Mouse (Mus musculus) liver, embryonic 14.5 days (tissue): ENCODE measurements around the gene Gm21973. TPM values are rescaled to one million over a fixed set of nuclear protein-coding genes. Genes with fewer than 3 reads are reported as not detected.

Source experiments
- ATAC-seq: fragments of 200-750 bp; cut with Nextera tagmentation; 2 replicates; pipeline ENCODE4 v1.8.0; 2017; ENCODE audit warnings: moderate number of reproducible peaks, mild to moderate bottlenecking, moderate library complexity; ENCODE audit not compliant: insufficient read depth
- DNase-seq, 3 experiments: peaks; one replicate each; pipeline ENCODE4 v3.0.0-alpha.2; 2012 to 2013; ENCODE audit warnings: low read depth in 3 of 3, low spot score in 3 of 3
- H3K27ac ChIP-seq: fragments of 300-500 bp; sonication (generic); 2 replicates; pipeline ENCODE4 v1.5.1; 2014; ENCODE audit warnings: moderate library complexity, mild to moderate bottlenecking, control low read depth, inconsistent platforms
- H3K27me3 ChIP-seq: fragments of 300-500 bp; sonication (generic); 2 replicates; pipeline ENCODE4 v1.6.1; 2014; ENCODE audit warnings: mild to moderate bottlenecking, low read length, moderate library complexity; ENCODE audit not compliant: control insufficient read depth, insufficient read depth
- H3K36me3 ChIP-seq: fragments of 300-500 bp; sonication (generic); replicated peaks from 2 replicates; pipeline ENCODE4 v1.6.1; 2014; ENCODE audit warnings: low read depth; ENCODE audit not compliant: control insufficient read depth, insufficient read depth
- H3K4me1 ChIP-seq, 2 experiments: fragments of 200-500 bp in 1 of 2; fragments of 300-500 bp in 1 of 2; sonication (generic) in 1 of 2; replicated peaks; 2 replicates each; pipeline ENCODE4 v1.6.1; 2012 to 2014; ENCODE audit warnings: antibody characterized with exemption in 1 of 2, inconsistent platforms in 1 of 2, low read length in 1 of 2; ENCODE audit not compliant: control insufficient read depth in 2 of 2, insufficient read depth in 2 of 2
- H3K4me2 ChIP-seq: fragments of 300-500 bp; sonication (generic); 2 replicates; pipeline ENCODE4 v1.6.1; 2014; ENCODE audit warnings: low read depth, mild to moderate bottlenecking, control low read depth, moderate library complexity
- H3K4me3 ChIP-seq, 2 experiments: fragments of 200-500 bp in 1 of 2; fragments of 300-500 bp in 1 of 2; sonication (generic) in 1 of 2; 2 replicates each; pipeline ENCODE4 v1.5.1; 2012 to 2014; ENCODE audit warnings: low read depth in 2 of 2, low read length in 2 of 2, mild to moderate bottlenecking in 2 of 2, control low read depth in 1 of 2, inconsistent platforms in 1 of 2, moderate library complexity in 1 of 2; ENCODE audit not compliant: insufficient read depth in 1 of 2
- H3K9ac ChIP-seq: fragments of 300-500 bp; sonication (generic); replicated peaks from 2 replicates; pipeline ENCODE4 v1.6.1; 2014; ENCODE audit warnings: mild to moderate bottlenecking, control low read depth, moderate library complexity
- H3K9me3 ChIP-seq: fragments of 300-500 bp; sonication (generic); 2 replicates; pipeline ENCODE4 v1.6.1; 2016; ENCODE audit warnings: low read length, mixed read lengths; ENCODE audit not compliant: control insufficient read depth
- CTCF ChIP-seq: IDR thresholded peaks from 2 replicates; pipeline ENCODE4 v1.5.1; 2016; ENCODE audit warnings: antibody characterized with exemption, low read depth, control low read depth
- EP300 ChIP-seq: IDR thresholded peaks from 2 replicates; pipeline ENCODE4 v1.6.1; 2016; ENCODE audit warnings: antibody characterized with exemption, low read depth
- WGBS: fragments of 180-500 bp; shearing (Covaris S2); extraction: QIAGEN DNeasy Blood & Tissue Kit; methylation state at CpG from one replicate; pipeline ENCODE4 v1.1.7; 2014; ENCODE audit not compliant: insufficient replicate concordance; 5-methylcytosine and 5-hydroxymethylcytosine counted together
- polyA plus RNA-seq, 2 experiments: library from polyadenylated mRNA; depleted of rRNA in 1 of 2; stranded (reverse) in 1 of 2; unstranded in 1 of 2; fragments of >200 nt; fragmentation: Nextera tagmentation in 1 of 2; extraction: Ambion mirVana in 1 of 2; gene quantifications; 2 replicates each; pipeline versions ENCODE4 v1.2.1 to v1.2.3; 2012 to 2014

The Gm21973 gene
- polyA plus RNA-seq, 2 experiments: not detected

DNA sequence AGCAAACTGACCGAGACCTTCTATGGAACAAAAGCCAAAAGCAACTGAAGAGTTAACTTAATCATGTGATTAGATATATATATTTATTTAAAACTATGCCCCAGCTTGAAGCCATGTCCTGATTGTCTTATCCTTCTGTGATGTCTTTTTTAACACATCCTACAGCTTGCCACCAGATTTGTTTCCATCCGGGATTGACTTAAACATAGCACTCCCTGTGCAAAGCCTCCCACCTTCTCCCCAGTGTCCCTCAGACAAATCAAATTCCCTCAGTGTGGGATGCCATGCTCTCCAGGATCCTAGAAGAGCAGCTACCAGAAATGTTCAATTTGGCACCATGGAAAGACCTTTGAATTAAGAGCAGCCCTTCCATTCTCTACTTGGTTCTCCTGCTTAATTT lies 85.7 kb downstream of the Gm21973 start:
- no peaks in the 10 kb centered on the region for H3K27me3 ChIP-seq
- WGBS: 60% methylated on average over 2 of the region's 2 CpGs
- no peaks in the 10 kb centered on the region for H3K4me1 ChIP-seq
- ATAC-seq (no peak), DNase-seq (no peak)
- H3K9me3 ChIP-seq: no peaks in the 10 kb centered on the region
- H3K4me3 ChIP-seq: no peak overlapping the region
- no peak overlapping the region for H3K9ac ChIP-seq
- no peaks in the 10 kb centered on the region for H3K36me3 ChIP-seq
- TF ChIP-seq CTCF (no peak), EP300 (no peak)
- no peak overlapping the region for H3K27ac ChIP-seq
- no peak overlapping the region for H3K4me2 ChIP-seq

DNA sequence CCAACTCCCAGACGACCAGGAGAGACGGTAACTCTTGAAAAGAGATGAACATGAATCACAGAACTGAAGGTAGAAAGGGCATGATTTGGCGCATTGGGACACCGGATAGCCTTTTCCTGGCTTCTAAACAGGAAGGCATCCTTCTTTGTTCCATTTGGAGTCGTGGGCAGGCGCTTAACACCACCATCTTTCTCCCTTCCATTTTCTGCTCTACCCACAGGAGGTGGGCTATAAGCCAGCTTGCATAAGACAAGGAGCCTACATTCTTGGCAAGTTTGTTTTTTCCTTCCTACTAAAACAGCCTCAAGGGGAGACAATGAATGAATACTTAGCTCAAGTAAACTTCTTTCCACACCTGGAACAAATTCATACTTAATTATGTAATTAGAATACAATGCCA lies 88.5 kb downstream of the Gm21973 start:
- Histone ChIP-seq H3K4me2 (no peak overlapping the region), H3K4me3 (no peak overlapping the region), H3K9me3 (no peaks in the 10 kb centered on the region), H3K9ac (no peak overlapping the region), H3K36me3 (no peaks in the 10 kb centered on the region), H3K27me3 (no peaks in the 10 kb centered on the region), H3K4me1 (no peaks in the 10 kb centered on the region), H3K27ac (no peak overlapping the region)
- TF ChIP-seq EP300 (no peak), CTCF (no peak)
- WGBS: 70% methylated on average over 6 of the region's 6 CpGs
- ATAC-seq (no peak), DNase-seq (no peak)

DNA sequence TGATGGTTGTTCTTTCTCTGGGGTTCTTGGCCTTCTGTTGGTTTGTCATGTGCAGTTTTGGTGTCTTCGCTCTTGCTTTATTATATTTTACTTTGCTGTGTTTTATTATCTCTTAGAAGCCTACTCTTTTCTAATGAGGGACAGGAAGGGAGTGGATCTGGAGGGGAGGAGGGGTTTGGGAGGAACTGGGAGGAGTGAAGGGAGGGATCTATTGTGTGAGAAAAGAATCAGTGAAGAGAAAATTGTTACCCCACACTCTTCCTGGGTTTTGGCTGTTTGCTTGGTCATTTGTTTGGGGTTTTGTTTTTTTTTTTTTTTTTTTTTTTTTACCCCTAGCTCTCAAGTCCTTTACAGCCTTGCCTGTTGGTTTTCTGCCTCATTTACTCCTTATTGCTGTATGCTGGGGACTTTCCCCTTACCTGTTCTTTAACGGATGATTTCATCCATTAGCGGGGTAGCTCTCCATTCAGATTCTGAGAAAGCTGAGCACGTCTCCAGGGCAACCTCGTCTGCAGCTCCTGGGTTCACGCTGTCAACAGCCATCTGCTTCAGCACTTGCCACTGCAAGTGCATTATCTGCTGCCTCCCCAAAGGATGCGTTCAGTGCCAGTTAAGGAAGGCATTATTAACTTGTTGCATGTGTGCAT lies 96.1 kb downstream of the Gm21973 start:
- no peak for TF ChIP-seq EP300
- no peak for TF ChIP-seq CTCF
- Histone ChIP-seq H3K4me2 (no peak overlapping the region), H3K9me3 (no peaks in the 10 kb centered on the region), H3K4me1 (no peaks in the 10 kb centered on the region), H3K9ac (no peak overlapping the region), H3K27ac (no peak overlapping the region), H3K36me3 (no peaks in the 10 kb centered on the region), H3K4me3 (no peak overlapping the region), H3K27me3 (no peaks in the 10 kb centered on the region)
- ATAC-seq (no peak), DNase-seq (no peak)
- WGBS: 42% methylated on average over 7 of the region's 7 CpGs

DNA sequence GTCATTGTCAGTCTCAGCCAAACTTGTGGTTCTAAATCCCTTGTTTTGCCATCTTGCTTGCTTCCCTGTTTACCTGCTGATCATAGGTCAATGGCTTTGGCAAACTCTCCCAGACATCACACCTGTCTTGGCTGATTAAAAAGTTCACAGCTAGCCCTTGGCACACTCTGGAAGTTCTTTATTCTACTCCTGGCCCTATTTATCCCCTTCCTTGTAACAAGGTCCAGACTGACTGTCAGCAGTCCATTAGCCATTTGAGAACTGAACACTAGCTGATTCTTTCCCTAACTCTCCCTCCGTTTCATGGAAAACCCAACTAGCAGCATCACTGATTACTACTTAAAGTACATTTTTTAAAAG lies 96.6 kb downstream of the Gm21973 start:
- H3K4me1 ChIP-seq: no peaks in the 10 kb centered on the region
- H3K27ac ChIP-seq: no peak overlapping the region
- TF ChIP-seq EP300 (no peak), CTCF (no peak)
- H3K4me3 ChIP-seq: no peak overlapping the region
- 63% methylated on average over 1 of the region's 1 CpGs for WGBS
- no peak overlapping the region for H3K9ac ChIP-seq
- no peak for DNase-seq
- H3K36me3 ChIP-seq: no peaks in the 10 kb centered on the region
- H3K27me3 ChIP-seq: no peaks in the 10 kb centered on the region
- H3K9me3 ChIP-seq: no peaks in the 10 kb centered on the region
- ATAC-seq: no peak
- H3K4me2 ChIP-seq: no peak overlapping the region

Other genes starting within 250 kb of the Gm21973 start
- under 0.01 and 0.01 TPM in 2 replicates for gene Prlr, start 148.1 kb upstream of the Gm21973 start, polyA plus RNA-seq (2012; rRNA removed)
- gene Prlr, start 148.1 kb upstream of the Gm21973 start, polyA plus RNA-seq (2014; fragmentation: Nextera tagmentation; extraction: Ambion mirVana): 0.04 TPM in 1 of 2 replicates, not detected in the other
- 8.0 and 11.2 TPM in 2 replicates for gene Agxt2, start 33.2 kb downstream of the Gm21973 start, polyA plus RNA-seq (2012; rRNA removed)
- gene Agxt2, start 33.2 kb downstream of the Gm21973 start, polyA plus RNA-seq (2014; fragmentation: Nextera tagmentation; extraction: Ambion mirVana): 7.5 and 9.4 TPM in 2 replicates
- 2.7 and 5.4 TPM in 2 replicates for gene Dnajc21, start 145.1 kb downstream of the Gm21973 start, polyA plus RNA-seq (2012; rRNA removed)
- 4.9 and 6.5 TPM in 2 replicates for gene Dnajc21, start 145.1 kb downstream of the Gm21973 start, polyA plus RNA-seq (2014; fragmentation: Nextera tagmentation; extraction: Ambion mirVana)
- 6.2 and 14.9 TPM in 2 replicates for gene Brix1, start 160.6 kb downstream of the Gm21973 start, polyA plus RNA-seq (2012; rRNA removed)
- 71.4 and 72.3 TPM in 2 replicates for gene Brix1, start 160.6 kb downstream of the Gm21973 start, polyA plus RNA-seq (2014; fragmentation: Nextera tagmentation; extraction: Ambion mirVana)
- 11.7 and 14.6 TPM in 2 replicates for gene Rad1, start 160.6 kb downstream of the Gm21973 start, polyA plus RNA-seq (2012; rRNA removed)
- gene Rad1, start 160.6 kb downstream of the Gm21973 start, polyA plus RNA-seq (2014; fragmentation: Nextera tagmentation; extraction: Ambion mirVana): 6.0 and 6.9 TPM in 2 replicates
- not detected in 2 replicates for gene Ttc23l, start 233.3 kb downstream of the Gm21973 start, polyA plus RNA-seq (2012; rRNA removed)
- gene Ttc23l, start 233.3 kb downstream of the Gm21973 start, polyA plus RNA-seq (2014; fragmentation: Nextera tagmentation; extraction: Ambion mirVana): not detected in 2 replicates